In the genomic region with DNA sequence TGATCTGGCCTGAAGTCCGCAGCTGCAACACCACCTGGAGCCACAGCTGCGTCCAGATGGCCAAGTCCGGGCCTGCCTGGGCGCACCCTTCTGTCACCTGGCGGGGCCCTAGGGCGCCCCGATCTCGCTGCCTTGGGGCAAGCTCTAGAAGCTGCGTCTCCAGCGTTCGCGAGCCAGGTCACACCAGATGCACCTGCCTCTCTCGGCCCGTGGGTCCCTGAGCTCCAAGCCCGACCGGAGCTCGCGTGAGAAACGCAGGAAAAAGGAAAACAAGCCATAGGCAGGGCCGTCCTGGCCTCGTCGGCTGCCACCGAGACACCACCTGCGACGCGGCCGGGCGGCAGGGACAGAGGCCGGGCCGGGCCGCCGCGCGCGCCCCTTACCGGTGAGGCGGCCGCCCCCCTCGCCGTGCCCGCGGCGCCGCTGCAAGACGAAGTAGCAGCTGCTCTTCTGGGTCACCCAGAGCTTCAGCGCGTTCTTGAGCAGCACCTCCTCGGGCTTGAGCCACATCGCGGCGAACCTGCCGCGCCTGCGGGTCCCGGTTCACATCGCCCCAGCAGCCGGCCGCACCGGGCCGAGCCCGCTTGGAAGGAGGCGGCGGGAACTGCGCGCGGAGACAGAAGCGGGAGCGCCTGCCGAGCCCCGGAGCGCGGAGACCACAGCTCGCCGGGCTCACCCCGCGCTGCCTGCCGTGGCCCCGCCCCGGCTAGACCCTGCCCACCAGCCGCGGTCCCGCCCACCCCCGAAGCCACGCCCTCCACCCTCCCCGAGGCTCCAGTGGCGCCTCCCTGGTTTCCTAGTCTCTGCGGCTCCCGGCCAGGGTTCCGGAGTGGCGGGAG, we compare ENCODE assay signal across 8 mouse cellular contexts. TPM values are rescaled to one million over a fixed set of nuclear protein-coding genes. Genes with fewer than 3 reads are reported as not detected.
DNase-seq lines count a peak whose midpoint lies in the region; ATAC-seq and TF ChIP-seq lines count a peak whose summit lies in the region.

Tbc1d8 (minus strand) TSS at position 699 of the 839 bp plus-strand sequence.

- H3K27ac ChIP-seq in embryonic facial prominence, embryonic 13.5 days = peak within 1 kb of the TSS; percentile 79
- H3K27ac ChIP-seq in kidney, adult 2 months (ENCODE audit: insufficient read depth, low read depth, low read length) = peak within 1 kb of the TSS; percentile 40
- peak within 1 kb of the TSS; percentile 63; the same call in 1 of the 2 replicates for H3K27ac ChIP-seq in limb, embryonic 13.5 days
- peak within 1 kb of the TSS; percentile 83 for H3K27ac ChIP-seq in midbrain, embryonic 15.5 days
- no peak within 1 kb of the TSS; the same call in 1 of the 2 replicates for H3K27ac ChIP-seq in spleen, adult 2 months (ENCODE audit: insufficient read depth, low read length)

- TF ChIP-seq CTCF in kidney, adult 2 months (conservative IDR thresholded peaks at IDR 0.05; ENCODE audit: insufficient read depth, insufficient read length, low read depth, low read length) = no peak
- no peak for TF ChIP-seq CTCF in spleen, adult 2 months (IDR thresholded peaks at IDR 0.05; ENCODE audit: extremely low read depth, insufficient read depth, insufficient read length, insufficient replicate concordance)

- H3K4me1 ChIP-seq in embryonic facial prominence, embryonic 13.5 days = peaks cover 21% of the 10 kb centered on the region
- H3K4me1 ChIP-seq in kidney, adult 2 months (ENCODE audit: control insufficient read depth, insufficient read depth, low read length) = no peaks in the 10 kb centered on the region; the same call in 1 of the 2 replicates
- H3K4me1 ChIP-seq in limb, embryonic 13.5 days = peaks cover 15% of the 10 kb centered on the region
- H3K4me1 ChIP-seq in midbrain, embryonic 15.5 days = peaks cover 27% of the 10 kb centered on the region
- H3K4me1 ChIP-seq in spleen, adult 2 months (ENCODE audit: control insufficient read depth, insufficient read depth, insufficient read length) = no peaks in the 10 kb centered on the region; the same call in 1 of the 2 replicates

- under 1% methylated on average over 56 of the region's 90 CpGs for whole genome bisulfite sequencing in embryonic facial prominence, embryonic 13.5 days
- under 1% methylated on average over 90 of the region's 90 CpGs for WGBS in kidney, adult 2 months
- WGBS in limb, embryonic 13.5 days = under 1% methylated on average over 90 of the region's 90 CpGs
- under 1% methylated on average over 77 of the region's 90 CpGs for WGBS in midbrain, embryonic 15.5 days
- under 1% methylated on average over 87 of the region's 90 CpGs for WGBS in spleen, adult 2 months

- peaks cover 20% of the 10 kb centered on the region for H3K27me3 ChIP-seq in embryonic facial prominence, embryonic 13.5 days
- H3K27me3 ChIP-seq in kidney, adult 2 months (replicated peaks; ENCODE audit: control insufficient read depth, insufficient read depth, low read length) = no peaks in the 10 kb centered on the region
- peaks cover 15% of the 10 kb centered on the region for H3K27me3 ChIP-seq in limb, embryonic 13.5 days
- no peaks in the 10 kb centered on the region for H3K27me3 ChIP-seq in midbrain, embryonic 15.5 days (replicated peaks)
- H3K27me3 ChIP-seq in spleen, adult 2 months (ENCODE audit: control insufficient read depth, insufficient read depth, low read length) = 0 out of 2 replicates have a peak, but pooled peaks cover 1% of the 10 kb centered on the region

- no peaks in the 10 kb centered on the region for H3K36me3 ChIP-seq in embryonic facial prominence, embryonic 13.5 days
- no peaks in the 10 kb centered on the region for H3K36me3 ChIP-seq in kidney, adult 2 months (ENCODE audit: control insufficient read depth, insufficient read depth, low read length)
- H3K36me3 ChIP-seq in limb, embryonic 13.5 days = no peaks in the 10 kb centered on the region
- H3K36me3 ChIP-seq in midbrain, embryonic 15.5 days (replicated peaks) = no peaks in the 10 kb centered on the region
- H3K36me3 ChIP-seq in spleen, adult 2 months (ENCODE audit: control insufficient read depth, insufficient read depth, low read length) = no peaks in the 10 kb centered on the region

- no peak for TF ChIP-seq POLR2A in kidney, adult 2 months (IDR thresholded peaks at IDR 0.05; ENCODE audit: low read depth, low read length)
- no peak for TF ChIP-seq POLR2A in spleen, adult 2 months (IDR thresholded peaks at IDR 0.05; ENCODE audit: low read depth, low read length)

- H3K9me3 ChIP-seq in embryonic facial prominence, embryonic 13.5 days = no peaks in the 10 kb centered on the region
- H3K9me3 ChIP-seq in limb, embryonic 13.5 days = no peaks in the 10 kb centered on the region
- no peaks in the 10 kb centered on the region for H3K9me3 ChIP-seq in midbrain, embryonic 15.5 days

- ATAC-seq in embryonic facial prominence, embryonic 13.5 days (ENCODE audit: insufficient number of reproducible peaks, insufficient read depth, low FRiP score, low TSS enrichment, low read depth) = peak; percentile 95
- ATAC-seq in limb, embryonic 13.5 days (ENCODE audit: low FRiP score, low read depth) = peak; percentile 97
- peak; percentile 96 for ATAC-seq in midbrain, embryonic 15.5 days (replicated peaks)

- peak within 1 kb of the TSS; percentile 63 for H3K4me3 ChIP-seq in embryonic facial prominence, embryonic 13.5 days
- peak within 1 kb of the TSS; percentile 90 for H3K4me3 ChIP-seq in kidney, adult 2 months (ENCODE audit: insufficient read depth, low read depth, low read length)
- H3K4me3 ChIP-seq in limb, embryonic 13.5 days = peak within 1 kb of the TSS; percentile 69
- peak within 1 kb of the TSS; percentile 71 for H3K4me3 ChIP-seq in midbrain, embryonic 15.5 days
- H3K4me3 ChIP-seq in spleen, adult 2 months (ENCODE audit: extremely low read depth, insufficient read depth, insufficient read length) = peak within 1 kb of the TSS; percentile 73

- H3K4me2 ChIP-seq in embryonic facial prominence, embryonic 13.5 days = peak within 1 kb of the TSS; percentile 98
- H3K4me2 ChIP-seq in limb, embryonic 13.5 days (replicated peaks) = peak within 1 kb of the TSS; percentile 96
- H3K4me2 ChIP-seq in midbrain, embryonic 15.5 days = peak within 1 kb of the TSS; percentile 97

- H3K9ac ChIP-seq in embryonic facial prominence, embryonic 13.5 days = peak within 1 kb of the TSS; percentile 77
- peak within 1 kb of the TSS; percentile 77 for H3K9ac ChIP-seq in limb, embryonic 13.5 days
- peak within 1 kb of the TSS; percentile 67 for H3K9ac ChIP-seq in midbrain, embryonic 15.5 days

- peak; percentile 80 for DNase-seq in 3T3-L1 (ENCODE audit: low read depth, low spot score)
- DNase-seq in adrenal gland, postnatal 4 days (ENCODE audit: low spot score in 2 of 2) = peak; percentile 77 to 79
- DNase-seq in heart, adult 18-20 months = peak; percentile 95 to 96
- DNase-seq in kidney, adult 2 months = peak; percentile 96
- peak in 1 of 2 experiments; percentile 50 for DNase-seq in spleen, adult 2 months (ENCODE audit: low read depth in 1 of 2, low spot score in 2 of 2)

RNA-seq across cellular contexts. Expression of gene Tbc1d8, which starts in this region (rescaled TPM):
- total RNA-seq in adrenal gland, postnatal 4 days (2021) = 10 to 100 TPM; 10.1 to 10.8 TPM
- 9.3 and 10.0 TPM in 2 replicates for polyA plus RNA-seq in embryonic facial prominence, embryonic 13.5 days (2015; fragmentation: Nextera tagmentation; extraction: Ambion mirVana)
- total RNA-seq in heart, adult 18-20 months (2021) = 1 to 10 TPM; 4.6 to 6.3 TPM
- 5.1 and 5.2 TPM in 2 replicates for polyA plus RNA-seq in kidney, adult 2 months (2012; rRNA removed)
- 8.8 and 10.4 TPM in 2 replicates for polyA plus RNA-seq in limb, embryonic 13.5 days (2015; fragmentation: Nextera tagmentation; extraction: Ambion mirVana)
- polyA plus RNA-seq in midbrain, embryonic 15.5 days (2015; fragmentation: Nextera tagmentation; extraction: Ambion mirVana) = 11.0 and 11.3 TPM in 2 replicates
- polyA plus RNA-seq in spleen, adult 2 months (2012; rRNA removed) = 21.8 and 26.2 TPM in 2 replicates
